Mouse (Mus musculus) bone marrow macrophage, adult 2 months (primary cell): ENCODE data around the gene Zfp91. TPM values are rescaled to one million over a fixed set of nuclear protein-coding genes. Genes with fewer than 3 reads are reported as not detected.
A peak's percentile ranks its signal among the peaks of the same experiment; 100 is the strongest.

Experiments used
- H3K27ac ChIP-seq: 2 replicates; pipeline ENCODE4 v1.5.1; 2012; ENCODE audit warnings: low read depth, low read length; ENCODE audit not compliant: insufficient read depth
- H3K4me1 ChIP-seq: 2 replicates; pipeline ENCODE4 v1.6.1; 2012; ENCODE audit warnings: low read length; ENCODE audit not compliant: control insufficient read depth, insufficient read depth
- H3K4me3 ChIP-seq: 2 replicates; pipeline ENCODE4 v1.5.1; 2012; ENCODE audit warnings: mild to moderate bottlenecking, low read length, moderate library complexity; ENCODE audit not compliant: insufficient read depth
- CTCF ChIP-seq: IDR thresholded peaks from 2 replicates; pipeline ENCODE4 v1.5.1; 2012; ENCODE audit warnings: low read depth, mild to moderate bottlenecking, low read length, moderate library complexity
- POLR2A ChIP-seq: IDR thresholded peaks from 2 replicates; pipeline ENCODE4 v1.6.1; 2012; ENCODE audit warnings: mild to moderate bottlenecking, low read depth, low read length, borderline replicate concordance
- polyA plus RNA-seq: library from polyadenylated mRNA; stranded (reverse); fragments of >200 nt; gene quantifications from 2 replicates; pipeline ENCODE4 v1.2.4, GENCODE M21; 2012; ENCODE audit not compliant: missing spikeins, insufficient read depth, insufficient read length

Gene Zfp91
- polyA plus RNA-seq, 1 experiment = 74.5 TPM

GRCm38 (mm10) chr19:12795110-12795509 lies 816 bp downstream of the Zfp91 start:
- H3K4me1 ChIP-seq = peaks cover 8% of the 10 kb centered on the region
- peak overlapping the region; percentile 99 for H3K27ac ChIP-seq
- peak overlapping the region; percentile 91 for H3K4me3 ChIP-seq
- TF ChIP-seq CTCF = no peak
- no peak for TF ChIP-seq POLR2A

GRCm38 (mm10) chr19:12794056-12795044 lies 1.6 kb downstream of the Zfp91 start:
- H3K4me1 ChIP-seq = peaks cover 8% of the 10 kb centered on the region
- peak overlapping the region; percentile 99 for H3K27ac ChIP-seq
- H3K4me3 ChIP-seq = peak overlapping the region; percentile 91
- TF ChIP-seq POLR2A (no peak), CTCF (peak; percentile 18; the same call in 1 of the 2 replicates)

DNA sequence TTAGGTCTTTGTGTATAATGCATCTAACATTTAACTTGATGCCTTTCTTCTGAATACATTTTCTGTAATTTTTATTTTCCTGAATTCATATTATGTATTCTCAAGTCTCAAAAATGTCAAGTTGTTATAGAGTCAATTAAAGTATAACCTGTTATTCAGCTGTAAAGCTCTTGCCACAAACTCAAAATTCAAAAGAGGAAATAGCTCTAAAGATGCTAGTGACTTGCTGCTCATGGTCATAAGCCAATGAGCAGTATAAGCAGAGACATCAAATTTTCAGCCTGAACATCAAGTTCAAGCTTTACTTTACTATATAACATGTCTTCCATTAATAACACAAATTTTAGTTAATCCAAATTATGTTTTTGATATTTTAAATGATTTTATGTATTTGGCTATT lies 3.6 kb downstream of the Zfp91 start:
- no peak overlapping the region for H3K4me3 ChIP-seq
- H3K27ac ChIP-seq = no peak overlapping the region
- TF ChIP-seq POLR2A = no peak
- TF ChIP-seq CTCF = no peak
- peaks cover 6% of the 10 kb centered on the region for H3K4me1 ChIP-seq

GRCm38 (mm10) chr19:12787721-12788120 lies 8.2 kb downstream of the Zfp91 start:
- TF ChIP-seq POLR2A (no peak), CTCF (no peak)
- Histone ChIP-seq H3K27ac (no peak overlapping the region), H3K4me1 (peaks cover 14% of the 10 kb centered on the region), H3K4me3 (no peak overlapping the region)

DNA sequence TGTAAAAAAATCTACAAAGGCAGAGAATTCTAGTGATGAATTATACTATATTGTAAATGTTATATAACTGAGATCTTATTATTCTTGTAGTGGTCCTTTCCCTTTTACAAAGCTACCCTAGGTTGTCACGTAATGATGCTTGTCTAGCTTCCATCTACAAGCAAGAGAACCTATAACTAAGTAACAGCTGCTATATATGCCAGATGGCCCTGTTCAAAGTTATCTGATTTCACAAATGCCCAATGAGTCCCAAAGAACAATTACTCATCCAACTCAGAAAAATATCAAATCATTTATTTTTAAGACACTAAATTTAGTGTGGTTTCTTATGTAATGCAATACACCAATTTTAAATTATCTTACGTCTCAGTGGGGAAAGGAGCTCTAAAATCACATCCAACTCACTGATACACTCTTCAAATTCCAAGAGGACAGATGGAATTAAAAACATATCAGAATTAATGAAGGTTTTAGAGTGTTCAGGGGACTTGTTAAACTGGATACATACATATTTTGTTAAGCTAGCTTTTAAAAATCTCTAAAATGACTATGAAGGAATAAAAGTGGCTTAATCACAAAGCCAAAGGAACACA lies 9.0 kb downstream of the Zfp91 start:
- Histone ChIP-seq H3K27ac (no peak overlapping the region), H3K4me1 (peaks cover 21% of the 10 kb centered on the region), H3K4me3 (no peak overlapping the region)
- TF ChIP-seq CTCF = no peak
- TF ChIP-seq POLR2A = no peak

DNA sequence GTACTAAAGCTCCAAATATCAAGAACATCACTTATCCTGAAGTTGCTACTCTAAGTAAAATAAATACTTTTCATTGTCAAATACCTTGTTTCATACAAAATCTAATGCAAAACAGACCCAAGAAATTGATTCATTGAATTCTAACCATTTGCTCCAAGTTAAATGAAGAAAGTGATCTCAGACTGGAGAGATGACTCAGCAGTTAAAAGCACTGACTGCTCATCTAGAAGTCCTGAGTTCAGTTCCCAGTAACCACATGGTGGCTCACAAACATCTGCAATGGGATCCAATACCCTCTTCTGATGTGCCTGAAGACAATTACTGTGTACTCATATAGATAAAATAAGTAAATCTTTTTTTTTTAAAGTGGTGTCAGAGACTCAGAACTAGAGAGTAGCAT lies 15.5 kb downstream of the Zfp91 start:
- TF ChIP-seq POLR2A (no peak), CTCF (no peak)
- Histone ChIP-seq H3K27ac (no peak overlapping the region), H3K4me1 (peaks cover 15% of the 10 kb centered on the region), H3K4me3 (no peak overlapping the region)

DNA sequence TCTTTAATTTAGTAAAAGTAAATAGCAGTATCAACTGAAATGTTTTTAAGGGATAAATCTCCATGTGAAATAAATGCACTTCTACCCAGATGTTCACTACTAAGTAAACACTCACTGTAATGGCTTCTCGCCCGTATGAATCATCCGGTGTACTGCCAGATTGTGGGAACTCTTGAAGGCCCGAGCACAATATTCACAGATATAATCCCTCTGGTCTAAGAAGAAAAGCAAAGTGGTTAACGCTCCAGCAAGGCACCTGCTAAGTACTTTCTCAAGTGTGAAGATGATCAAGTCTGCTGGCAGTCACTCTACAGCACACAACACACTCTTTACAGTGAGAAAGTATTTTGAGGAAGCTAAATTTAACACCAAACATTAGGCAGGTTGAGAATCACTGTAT lies 25.0 kb downstream of the Zfp91 start:
- H3K27ac ChIP-seq = no peak overlapping the region
- H3K4me3 ChIP-seq = no peak overlapping the region
- TF ChIP-seq CTCF (no peak), POLR2A (no peak)
- H3K4me1 ChIP-seq = 0 out of 2 replicates have a peak, but pooled peaks cover 2% of the 10 kb centered on the region

- H3K27ac ChIP-seq = no peak within 1 kb of the TSS
- TF ChIP-seq CTCF = no peak
- no peak for TF ChIP-seq POLR2A
- no peak within 1 kb of the TSS for H3K4me3 ChIP-seq
- no peaks in the 10 kb centered on the region for H3K4me1 ChIP-seq
Measured at GRCm38 (mm10) chr19:12765308-12765707, 30.6 kb downstream of the Zfp91 start, which contains the start of gene Cntf. Gene Cntf (minus strand): TSS chr19:12765632.

GRCm38 (mm10) chr19:12762212-12763130 lies 33.5 kb downstream of the Zfp91 start:
- Histone ChIP-seq H3K4me3 (no peak overlapping the region), H3K4me1 (no peaks in the 10 kb centered on the region), H3K27ac (no peak overlapping the region)
- TF ChIP-seq CTCF = no peak
- TF ChIP-seq POLR2A = no peak

DNA sequence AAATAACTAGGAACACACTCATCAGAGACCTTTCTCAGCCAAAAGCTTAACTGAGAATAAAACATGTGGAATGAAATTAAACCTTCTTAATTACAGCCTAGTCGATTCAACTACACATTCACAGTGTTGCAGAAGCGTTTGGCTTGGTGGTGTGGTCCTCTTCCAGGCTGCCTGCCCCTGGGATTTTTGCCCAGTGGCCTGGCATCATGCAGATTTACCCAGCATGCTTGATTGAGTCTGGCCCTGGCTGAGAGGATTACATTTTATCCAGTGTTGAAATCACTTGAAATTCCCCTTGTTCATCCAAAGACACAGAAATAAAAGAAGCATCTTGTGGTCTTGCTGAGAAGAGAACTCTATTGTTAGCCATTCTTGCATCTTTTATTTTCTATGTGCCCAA lies 36.3 kb downstream of the Zfp91 start:
- Histone ChIP-seq H3K4me3 (no peak overlapping the region), H3K27ac (no peak overlapping the region), H3K4me1 (no peaks in the 10 kb centered on the region)
- no peak for TF ChIP-seq POLR2A
- TF ChIP-seq CTCF = no peak
